Mouse (Mus musculus): ENCODE measurements around the gene Zscan4f. TPM values are rescaled to one million over a fixed set of nuclear protein-coding genes. Genes with fewer than 3 reads are reported as not detected.
"Not testable (repeated sequence)": the region's sequence is repeated elsewhere in the genome, so short reads cannot be mapped to it uniquely, and the experiment has no call there.

Zscan4f gene
- polyA plus RNA-seq (2014; fragmentation: Nextera tagmentation; extraction: Ambion mirVana) = not detected in 2 replicates

DNA sequence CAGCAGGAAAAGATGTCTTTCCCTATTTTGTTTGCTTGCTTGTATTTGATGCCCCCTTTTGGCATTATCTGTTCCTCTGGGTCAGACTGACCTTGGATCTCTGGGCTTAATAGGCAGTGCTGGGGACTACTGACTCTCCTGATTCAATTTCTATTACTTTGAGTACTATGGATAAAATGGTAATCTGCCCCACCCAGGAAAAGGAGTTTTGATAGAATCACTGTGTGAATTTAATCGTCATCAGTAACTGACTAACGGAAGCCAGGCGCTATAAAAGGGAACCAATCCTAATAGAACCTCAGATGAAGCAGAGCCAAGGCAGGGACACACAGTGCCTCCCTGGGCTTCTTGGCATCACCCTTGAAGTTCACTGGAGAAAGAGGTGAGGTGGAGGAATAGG is at the start of gene Zscan4f:
Gene Zscan4f (plus strand): TSS at position 301 of the 400 bp plus-strand sequence.
- not testable (repeated sequence) for H3K27ac ChIP-seq (ENCODE audit: low read depth, low read length); ATAC-seq (ENCODE audit: insufficient read depth, low FRiP score, low TSS enrichment); H3K36me3 ChIP-seq (ENCODE audit: control insufficient read depth, insufficient read depth, low read length); DNase-seq (ENCODE audit: low spot score); H3K27me3 ChIP-seq (ENCODE audit: control insufficient read depth, insufficient read depth, low read length); H3K9ac ChIP-seq (ENCODE audit: low read length); H3K9me3 ChIP-seq (ENCODE audit: control insufficient read depth, low read length); H3K4me1 ChIP-seq (ENCODE audit: control insufficient read depth, insufficient read depth, low read length); H3K4me3 ChIP-seq (ENCODE audit: low read depth, low read length); H3K4me2 ChIP-seq (ENCODE audit: low read depth)
- WGBS = 92% methylated on average over 3 of the region's 3 CpGs

DNA sequence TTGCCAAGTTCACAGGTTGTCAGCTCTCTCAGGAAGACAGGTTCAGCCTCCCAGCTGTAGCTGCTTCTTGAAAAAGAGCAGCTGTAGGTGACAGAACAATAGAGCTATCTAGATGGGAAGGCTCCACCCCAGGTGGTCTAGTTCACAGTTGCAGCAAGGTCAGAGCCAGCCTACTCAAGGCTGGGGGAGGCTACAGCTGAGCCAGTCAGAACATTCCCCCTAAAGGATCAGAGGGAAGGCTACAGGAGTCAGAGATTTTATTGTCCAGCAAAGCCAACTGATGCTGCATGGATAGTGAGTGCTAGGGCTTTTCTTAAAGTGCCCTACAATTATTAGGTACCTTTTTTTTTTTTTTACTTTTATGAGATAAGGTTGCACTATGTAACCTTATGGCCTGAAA is 13.1 kb upstream of the Zscan4f start:
- not testable (repeated sequence) for H3K36me3 ChIP-seq (ENCODE audit: control insufficient read depth, insufficient read depth, low read length); H3K4me2 ChIP-seq (ENCODE audit: low read depth); H3K27me3 ChIP-seq (ENCODE audit: control insufficient read depth, insufficient read depth, low read length); H3K9me3 ChIP-seq (ENCODE audit: control insufficient read depth, low read length); ATAC-seq (ENCODE audit: insufficient read depth, low FRiP score, low TSS enrichment); H3K4me3 ChIP-seq (ENCODE audit: low read depth, low read length); DNase-seq (ENCODE audit: low spot score); H3K4me1 ChIP-seq (ENCODE audit: control insufficient read depth, insufficient read depth, low read length); H3K9ac ChIP-seq (ENCODE audit: low read length); H3K27ac ChIP-seq (ENCODE audit: low read depth, low read length)

Small RNA genes within 50 kb of the gene (microRNA-seq; reads per million reads assigned to microRNA genes)
- not detected for gene Gm23087

Other genes with a start within 250 kb of the Zscan4f start
- not detected in 2 replicates for gene Zscan4d, start 231.8 kb upstream of the Zscan4f start, polyA plus RNA-seq (2014; fragmentation: Nextera tagmentation; extraction: Ambion mirVana)
- gene Zscan4e, start 87.2 kb upstream of the Zscan4f start, polyA plus RNA-seq (2014; fragmentation: Nextera tagmentation; extraction: Ambion mirVana) = not detected in 2 replicates
- gene Zscan4-ps2, start 116.4 kb downstream of the Zscan4f start, polyA plus RNA-seq (2014; fragmentation: Nextera tagmentation; extraction: Ambion mirVana) = not detected in 2 replicates
- not detected in 2 replicates for gene Zscan4-ps3, start 211.4 kb downstream of the Zscan4f start, polyA plus RNA-seq (2014; fragmentation: Nextera tagmentation; extraction: Ambion mirVana)

Measured in neural tube, embryonic 11.5 days (tissue).